Mouse (Mus musculus) cortical plate, adult 2 months (tissue): Measurements from ENCODE around the gene Coro1b.

Experiments used
- CTCF ChIP-seq: fragments of 200-500 bp; IDR thresholded peaks from 2 replicates; pipeline ENCODE4 v1.5.1; 2011; ENCODE audit warnings: mild to moderate bottlenecking, control low read depth, low read length; ENCODE audit not compliant: insufficient read depth; ENCODE audit errors: extremely low read depth
- POLR2A ChIP-seq: fragments of 200-500 bp; IDR thresholded peaks from 2 replicates; pipeline ENCODE4 v1.6.1; 2011; ENCODE audit warnings: mild to moderate bottlenecking, low read length, control low read depth; ENCODE audit not compliant: insufficient read depth; ENCODE audit errors: extremely low read depth

GRCm38 (mm10) chr19:4125741-4126696, 22.4 kb upstream of the Coro1b start, which contains the start of gene Aip:
- TF ChIP-seq CTCF (peak; percentile 32; the same call in 1 of the 2 replicates), POLR2A (0 out of 2 replicates have a peak, but pooled peaks have one; percentile 3)
